Mouse (Mus musculus) forebrain, embryonic 10.5 days (tissue): ENCODE results near the gene Plxnb1. TPM values are rescaled to one million over a fixed set of nuclear protein-coding genes. Genes with fewer than 3 reads are reported as not detected.

Experiments
- DNase-seq: peaks from one replicate; pipeline ENCODE4 v3.0.0-alpha.2; 2017; ENCODE audit warnings: low spot score; ENCODE audit errors: extremely low spot score
- H3K27ac ChIP-seq: fragments of 300-500 bp; sonication (generic); 2 replicates; pipeline ENCODE4 v1.5.1; 2016; ENCODE audit warnings: mild to moderate bottlenecking
- H3K27me3 ChIP-seq: fragments of 300-500 bp; sonication (generic); 2 replicates; pipeline ENCODE4 v1.6.1; 2016; ENCODE audit warnings: mild to moderate bottlenecking; ENCODE audit not compliant: poor library complexity, severe bottlenecking
- H3K36me3 ChIP-seq: fragments of 300-500 bp; sonication (generic); replicated peaks from 2 replicates; pipeline ENCODE4 v1.6.1; 2016; ENCODE audit warnings: mild to moderate bottlenecking, moderate library complexity
- H3K4me1 ChIP-seq: fragments of 300-500 bp; sonication (generic); 2 replicates; pipeline ENCODE4 v1.6.1; 2016
- H3K4me3 ChIP-seq: fragments of 300-500 bp; sonication (generic); 2 replicates; pipeline ENCODE4 v1.5.1; 2016; ENCODE audit warnings: mild to moderate bottlenecking, moderate library complexity
- H3K9me3 ChIP-seq: fragments of 300-500 bp; sonication (generic); 2 replicates; pipeline ENCODE4 v1.6.1; 2016; ENCODE audit warnings: mild to moderate bottlenecking, moderate library complexity
- WGBS: fragments of 180-500 bp; shearing (Covaris S2); methylation state at CpG from one replicate; pipeline ENCODE4 v1.1.7; 2016; 5-methylcytosine and 5-hydroxymethylcytosine counted together
- polyA plus RNA-seq: library from polyadenylated mRNA; unstranded; fragments of >200 nt; fragmentation: Nextera tagmentation; extraction: Ambion mirVana; gene quantifications from 2 replicates; pipeline ENCODE4 v1.2.1, GENCODE M21; 2016

Gene Plxnb1
- polyA plus RNA-seq: 27.0 and 28.9 TPM in 2 replicates

GRCm38 (mm10) chr9:109095137-109095982 lies at the start of gene Plxnb1:
Gene Plxnb1, plus strand, starts transcription at chr9:109095389.
- Histone ChIP-seq H3K27ac (peak within 1 kb of the TSS; percentile 100), H3K4me1 (peaks cover 77% of the 10 kb centered on the region), H3K4me3 (peak within 1 kb of the TSS; percentile 83), H3K36me3 (peaks cover 46% of the 10 kb centered on the region), H3K9me3 (no peaks in the 10 kb centered on the region), H3K27me3 (0 out of 2 replicates have a peak, but pooled peaks cover 10% of the 10 kb centered on the region)
- under 1% methylated on average over 100 of the region's 102 CpGs for whole genome bisulfite sequencing
- DNase-seq: peak; percentile 88

GRCm38 (mm10) chr9:109046306-109046705 lies 48.9 kb upstream of the Plxnb1 start:
- peak; percentile 50 for DNase-seq
- WGBS: 46% methylated on average over 5 of the region's 5 CpGs
- no peaks in the 10 kb centered on the region for H3K9me3 ChIP-seq
- no peaks in the 10 kb centered on the region for H3K27me3 ChIP-seq
- H3K4me1 ChIP-seq: peaks cover under 1% of the 10 kb centered on the region; the same call in 1 of the 2 replicates
- H3K27ac ChIP-seq: no peak overlapping the region
- H3K4me3 ChIP-seq: no peak overlapping the region
- no peaks in the 10 kb centered on the region for H3K36me3 ChIP-seq

- Histone ChIP-seq H3K4me1 (peaks cover 12% of the 10 kb centered on the region), H3K36me3 (peaks cover 3% of the 10 kb centered on the region; the same call in 1 of the 2 replicates), H3K27ac (no peak overlapping the region), H3K27me3 (no peaks in the 10 kb centered on the region), H3K9me3 (no peaks in the 10 kb centered on the region), H3K4me3 (no peak overlapping the region)
- WGBS: 87% methylated on average over 7 of the region's 7 CpGs
- DNase-seq: no peak
These were observed 45.9 kb upstream of the Plxnb1 start for GRCm38 (mm10) chr9:109049316-109049715.

GRCm38 (mm10) chr9:109049996-109050673 lies 45.1 kb upstream of the Plxnb1 start:
- H3K4me3 ChIP-seq: no peak overlapping the region
- peaks cover 3% of the 10 kb centered on the region; the same call in 1 of the 2 replicates for H3K36me3 ChIP-seq
- H3K4me1 ChIP-seq: peaks cover 20% of the 10 kb centered on the region
- DNase-seq: no peak
- H3K27ac ChIP-seq: no peak overlapping the region
- H3K27me3 ChIP-seq: no peaks in the 10 kb centered on the region
- WGBS: 87% methylated on average over 9 of the region's 9 CpGs
- H3K9me3 ChIP-seq: no peaks in the 10 kb centered on the region

GRCm38 (mm10) chr9:109050674-109050997 lies 44.6 kb upstream of the Plxnb1 start:
- WGBS: 86% methylated on average over 3 of the region's 3 CpGs
- DNase-seq: no peak
- Histone ChIP-seq H3K4me3 (no peak overlapping the region), H3K36me3 (peaks cover 3% of the 10 kb centered on the region; the same call in 1 of the 2 replicates), H3K27ac (no peak overlapping the region), H3K27me3 (no peaks in the 10 kb centered on the region), H3K4me1 (peaks cover 25% of the 10 kb centered on the region), H3K9me3 (no peaks in the 10 kb centered on the region)

GRCm38 (mm10) chr9:109051011-109051501 lies 44.1 kb upstream of the Plxnb1 start:
- H3K27ac ChIP-seq: no peak overlapping the region
- no peaks in the 10 kb centered on the region for H3K9me3 ChIP-seq
- no peak overlapping the region for H3K4me3 ChIP-seq
- H3K27me3 ChIP-seq: no peaks in the 10 kb centered on the region
- WGBS: 86% methylated on average over 13 of the region's 13 CpGs
- peaks cover 25% of the 10 kb centered on the region for H3K4me1 ChIP-seq
- H3K36me3 ChIP-seq: peaks cover 3% of the 10 kb centered on the region; the same call in 1 of the 2 replicates
- no peak for DNase-seq

GRCm38 (mm10) chr9:109051651-109052489 lies 43.3 kb upstream of the Plxnb1 start:
- H3K9me3 ChIP-seq: no peaks in the 10 kb centered on the region
- H3K4me1 ChIP-seq: peaks cover 25% of the 10 kb centered on the region
- H3K4me3 ChIP-seq: no peak overlapping the region
- 91% methylated on average over 10 of the region's 10 CpGs for WGBS
- H3K27me3 ChIP-seq: no peaks in the 10 kb centered on the region
- no peak overlapping the region for H3K27ac ChIP-seq
- peaks cover 10% of the 10 kb centered on the region for H3K36me3 ChIP-seq
- DNase-seq: no peak

- H3K36me3 ChIP-seq: peaks cover 18% of the 10 kb centered on the region
- no peaks in the 10 kb centered on the region for H3K27me3 ChIP-seq
- no peaks in the 10 kb centered on the region for H3K9me3 ChIP-seq
- H3K4me1 ChIP-seq: peaks cover 25% of the 10 kb centered on the region
- WGBS: 88% methylated on average over 9 of the region's 9 CpGs
- no peak overlapping the region for H3K4me3 ChIP-seq
- no peak overlapping the region for H3K27ac ChIP-seq
- no peak for DNase-seq
These were observed 42.5 kb upstream of the Plxnb1 start for GRCm38 (mm10) chr9:109052490-109053260.

- Histone ChIP-seq H3K9me3 (no peaks in the 10 kb centered on the region), H3K36me3 (peaks cover 25% of the 10 kb centered on the region), H3K27me3 (no peaks in the 10 kb centered on the region), H3K27ac (no peak overlapping the region), H3K4me3 (no peak overlapping the region), H3K4me1 (peaks cover 25% of the 10 kb centered on the region)
- no peak for DNase-seq
- WGBS: 80% methylated on average over 3 of the region's 3 CpGs
These were observed 41.8 kb upstream of the Plxnb1 start for GRCm38 (mm10) chr9:109053366-109053765.

- WGBS: 86% methylated on average over 6 of the region's 6 CpGs
- H3K27ac ChIP-seq: 0 out of 2 replicates have a peak overlapping the region, but pooled peaks have one; percentile 8
- no peak for DNase-seq
These were observed 41.3 kb upstream of the Plxnb1 start for GRCm38 (mm10) chr9:109053851-109054250.

GRCm38 (mm10) chr9:109054712-109055111 lies 40.5 kb upstream of the Plxnb1 start:
- WGBS: 21% methylated on average over 7 of the region's 7 CpGs
- Histone ChIP-seq H3K4me3 (peak overlapping the region; percentile 32), H3K27ac (peak overlapping the region; percentile 71), H3K4me1 (peaks cover 38% of the 10 kb centered on the region), H3K9me3 (no peaks in the 10 kb centered on the region), H3K27me3 (no peaks in the 10 kb centered on the region), H3K36me3 (peaks cover 38% of the 10 kb centered on the region)
- DNase-seq: no peak

More at GRCm38 (mm10) chr9:109053851-109054250, 41.3 kb upstream of the Plxnb1 start:
- Histone ChIP-seq H3K9me3 (no peaks in the 10 kb centered on the region), H3K4me3 (no peak overlapping the region), H3K4me1 (peaks cover 30% of the 10 kb centered on the region), H3K27me3 (no peaks in the 10 kb centered on the region), H3K36me3 (peaks cover 30% of the 10 kb centered on the region)
